Mouse (Mus musculus) leukemia stem cell, adult 10-12 weeks (primary cell): Measurements from ENCODE around the gene Golph3l. TPM values are rescaled to one million over a fixed set of nuclear protein-coding genes. Genes with fewer than 3 reads are reported as not detected.

Experiments
- polyA plus RNA-seq: library from polyadenylated mRNA; stranded (reverse); fragments of >175 nt; gene quantifications from 2 replicates; pipeline ENCODE4 v1.2.3, GENCODE M21; 2012; ENCODE audit warnings: low replicate concordance

The Golph3l gene
- polyA plus RNA-seq, result 0.42 and 2.9 TPM in 2 replicates

DNA sequence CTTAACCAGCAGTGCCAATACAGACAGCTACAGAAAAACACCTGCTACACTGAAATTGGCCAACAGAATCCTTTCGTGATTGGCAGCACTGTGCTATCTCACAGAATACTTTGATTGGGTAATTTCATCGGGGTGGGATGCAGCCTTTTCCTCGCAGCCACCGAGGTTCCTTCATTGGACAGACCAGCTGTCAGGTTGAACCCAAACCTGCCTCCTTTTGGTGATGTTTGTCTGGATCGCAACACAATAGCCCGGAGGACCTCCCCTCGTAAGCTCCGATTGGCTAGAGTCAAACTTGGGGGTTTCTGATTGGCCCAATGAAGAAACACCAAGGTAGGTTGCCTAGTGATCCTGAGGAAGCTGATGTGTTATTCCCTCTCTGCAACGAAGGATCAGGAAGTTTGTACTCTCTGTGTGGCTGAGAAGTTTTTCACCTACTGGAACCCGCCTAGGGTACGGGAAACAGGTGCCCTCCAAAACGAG is at the start of gene Golph3l:
Golph3l (plus strand) TSS at position 331 of the 483 bp plus-strand sequence.

GRCm38 (mm10) chr3:95559437-95559836 is 29.3 kb upstream of the Golph3l start, which contains the start of gene Hormad1:
TSS of gene Hormad1 (plus strand) at chr3:95559677.

GRCm38 (mm10) chr3:95624628-95625503 is 36.1 kb downstream of the Golph3l start, which contains the start of gene Ensa:
TSS of gene Ensa (plus strand) at chr3:95624993.

DNA sequence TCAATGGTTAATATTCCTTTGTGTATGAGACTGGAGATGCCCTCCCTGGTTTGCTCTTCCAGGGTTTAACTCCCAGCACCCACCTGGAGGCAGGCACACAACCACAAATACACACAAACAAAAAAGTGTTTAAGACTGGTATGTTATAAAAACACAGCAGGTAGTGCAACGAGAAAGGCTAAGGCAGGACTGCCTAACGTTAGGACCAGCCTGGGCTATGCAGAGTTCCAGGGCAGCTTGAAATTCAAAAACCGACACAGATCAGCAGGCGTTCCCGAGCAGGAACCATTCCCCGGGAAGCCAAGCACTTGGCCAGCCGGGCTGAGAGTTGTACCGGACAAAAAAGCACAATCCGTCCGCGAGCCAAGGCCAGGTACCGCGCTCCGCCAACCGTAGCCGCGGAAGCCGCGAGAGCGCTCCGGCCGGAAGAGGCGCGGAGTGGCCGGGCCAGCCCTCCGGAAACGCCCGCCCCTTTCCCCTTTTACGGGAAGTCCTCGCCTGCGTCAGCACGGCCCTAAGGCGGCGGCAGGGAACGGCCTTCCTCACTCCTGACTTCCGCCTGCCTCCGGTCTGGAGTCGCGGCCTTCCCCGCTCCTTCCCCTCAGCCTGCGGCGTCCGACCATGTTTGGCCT is 69.6 kb downstream of the Golph3l start, which contains the start of gene Mcl1:
Mcl1 (plus strand) TSS at position 553 of the 632 bp plus-strand sequence.

Other genes with a start within 250 kb of the Golph3l start
- 22.6 and 30.5 TPM in 2 replicates for gene Setdb1, start 231.7 kb upstream of the Golph3l start, polyA plus RNA-seq
- gene 4930558C23Rik, start 186.1 kb upstream of the Golph3l start, polyA plus RNA-seq, result not detected in 2 replicates
- 20.3 and 33.5 TPM in 2 replicates for gene Arnt, start 154.5 kb upstream of the Golph3l start, polyA plus RNA-seq
- 0.16 TPM in 1 of 2 replicates, not detected in the other for gene Ctsk, start 89.7 kb upstream of the Golph3l start, polyA plus RNA-seq
- 2.2 and 2.7 TPM in 2 replicates for gene Ctss, start 62.1 kb upstream of the Golph3l start, polyA plus RNA-seq
- not detected in 2 replicates for gene Hormad1, start 29.3 kb upstream of the Golph3l start, polyA plus RNA-seq
- 18.6 and 25.3 TPM in 2 replicates for gene Ensa, start 36.1 kb downstream of the Golph3l start, polyA plus RNA-seq
- gene Mcl1, start 69.9 kb downstream of the Golph3l start, polyA plus RNA-seq, result 285 and 586 TPM in 2 replicates
- 1.8 and 2.4 TPM in 2 replicates for gene Adamtsl4, start 99.0 kb downstream of the Golph3l start, polyA plus RNA-seq
- 13.4 and 20.4 TPM in 2 replicates for gene Ecm1, start 150.6 kb downstream of the Golph3l start, polyA plus RNA-seq
- gene Tars2, start 171.3 kb downstream of the Golph3l start, polyA plus RNA-seq, result 5.1 and 23.2 TPM in 2 replicates
- 4.0 and 10.0 TPM in 2 replicates for gene Rprd2, start 229.9 kb downstream of the Golph3l start, polyA plus RNA-seq